Mouse (Mus musculus): ENCODE results near the gene Slc25a1. TPM values are rescaled to one million over a fixed set of nuclear protein-coding genes. Genes with fewer than 3 reads are reported as not detected.

Slc25a1 gene
- polyA plus RNA-seq, 1 experiment: 62.5 TPM

GRCm38 (mm10) chr16:17876096-17876495 lies 51.9 kb downstream of the Slc25a1 start:
- Histone ChIP-seq H3K27ac (ENCODE audit: insufficient read depth, low read length) (no peak overlapping the region), H3K4me1 (ENCODE audit: control insufficient read depth, insufficient read depth, low read length) (peaks cover 6% of the 10 kb centered on the region), H3K4me3 (ENCODE audit: insufficient read depth, low read length) (no peak overlapping the region)
- TF ChIP-seq CTCF (IDR thresholded peaks at IDR 0.05; ENCODE audit: extremely low read depth, insufficient read depth, low read length) (no peak), POLR2A (IDR thresholded peaks at IDR 0.05; ENCODE audit: extremely low read depth, insufficient read depth, low read length) (no peak)

Other genes with a start within 250 kb of the Slc25a1 start
- gene Med15, start 195.3 kb downstream of the Slc25a1 start, polyA plus RNA-seq (2012; rRNA removed): 65.9 and 67.5 TPM in 2 replicates
- 107 and 126 TPM in 2 replicates for gene Klhl22, start 168.6 kb downstream of the Slc25a1 start, polyA plus RNA-seq (2012; rRNA removed)
- gene Scarf2, start 130.9 kb downstream of the Slc25a1 start, polyA plus RNA-seq (2012; rRNA removed): 3.5 and 3.7 TPM in 2 replicates
- 5.3 and 7.4 TPM in 2 replicates for gene B830017H08Rik, start 95.1 kb downstream of the Slc25a1 start, polyA plus RNA-seq (2012; rRNA removed)
- gene Car15, start 89.9 kb downstream of the Slc25a1 start, polyA plus RNA-seq (2012; rRNA removed): 19.0 and 19.4 TPM in 2 replicates
- 2.6 and 3.0 TPM in 2 replicates for gene Gm20518, start 36.5 kb downstream of the Slc25a1 start, polyA plus RNA-seq (2012; rRNA removed)
- gene Tssk1, start 34.0 kb downstream of the Slc25a1 start, polyA plus RNA-seq (2012; rRNA removed): 0.08 and 0.10 TPM in 2 replicates
- gene Dgcr2, start 29.7 kb downstream of the Slc25a1 start, polyA plus RNA-seq (2012; rRNA removed): 81.0 and 83.6 TPM in 2 replicates
- not detected in 2 replicates for gene Tssk2, start 29.6 kb downstream of the Slc25a1 start, polyA plus RNA-seq (2012; rRNA removed)
- 39.7 and 46.3 TPM in 2 replicates for gene Ess2, start 16.9 kb downstream of the Slc25a1 start, polyA plus RNA-seq (2012; rRNA removed)
- gene Gsc2, start 13.2 kb downstream of the Slc25a1 start, polyA plus RNA-seq (2012; rRNA removed): not detected in 2 replicates
- gene Vpreb2, start 52.2 kb upstream of the Slc25a1 start, polyA plus RNA-seq (2012; rRNA removed): not detected in 2 replicates
- gene Dgcr6, start 124.6 kb upstream of the Slc25a1 start, polyA plus RNA-seq (2012; rRNA removed): 113 and 120 TPM in 2 replicates
- 72.7 and 86.0 TPM in 2 replicates for gene Prodh, start 162.0 kb upstream of the Slc25a1 start, polyA plus RNA-seq (2012; rRNA removed)
- 225 and 233 TPM in 2 replicates for gene Rtn4r, start 199.4 kb upstream of the Slc25a1 start, polyA plus RNA-seq (2012; rRNA removed)